Comparison of ENCODE assay signal across 27 mouse cellular contexts in genomic region chr19:15517853-15518252, GRCm38 (mm10).
"Had no signal": no experiment of that assay in that cellular context is flagged by ENCODE, and none has a peak within 500 bp of the region (broad histone marks: within the 10 kb centered on the region; RNA-seq: fewer than 3 reads in every experiment).

No protein-coding gene starts in this region.

- H3K4me1 ChIP-seq: intestine, embryonic 15.5 days; limb, embryonic 10.5 days; limb, embryonic 12.5 days; liver, embryonic 13.5 days had no signal

- H3K4me3 ChIP-seq: gastrocnemius, adult 2 months; heart, adult 2 months; heart, embryonic 13.5 days; heart, embryonic 15.5 days; hindbrain, embryonic 10.5 days; hindbrain, embryonic 12.5 days; intestine, embryonic 15.5 days; kidney, embryonic 15.5 days; limb, embryonic 10.5 days; limb, embryonic 12.5 days; liver, embryonic 13.5 days had no signal

- H3K27ac ChIP-seq: gastrocnemius, adult 2 months; heart, adult 2 months; heart, embryonic 13.5 days; heart, embryonic 15.5 days; hindbrain, embryonic 10.5 days; hindbrain, embryonic 12.5 days; hindbrain, embryonic 14.5 days; intestine, embryonic 15.5 days; kidney, embryonic 15.5 days; kidney, postnatal 0 days; limb, embryonic 10.5 days; limb, embryonic 12.5 days; liver, embryonic 13.5 days had no signal

- ATAC-seq: inflammation-experienced regulatory T-cells, adult 6 months; intestine, embryonic 15.5 days; intestine, postnatal 0 days had no signal

- DNase-seq: gastrocnemius, adult 2 months; gastrocnemius, postnatal 10 days; gastrocnemius, postnatal 25 days; heart, adult 11 months; heart, adult 2 months; heart, postnatal 14 days; heart, postnatal 36 days; kidney, adult 18-20 months; kidney, adult 9 months; kidney, postnatal 14 days; kidney, postnatal 36 days; layer of hippocampus, adult 9-11 months; layer of hippocampus, postnatal 36 days; liver; liver, embryonic 13.5 days had no signal
